Mouse (Mus musculus): ENCODE data around the gene Pdzd4.

- TF ChIP-seq ZNF384 (IDR thresholded peaks at IDR 0.05; ENCODE audit: low read depth, low read length) (no peak), ZC3H11A (IDR thresholded peaks at IDR 0.05; ENCODE audit: borderline replicate concordance, low read depth, low read length) (no peak), CHD2 (IDR thresholded peaks at IDR 0.05; ENCODE audit: low read depth, low read length) (no peak)
These were observed 36.3 kb downstream of the Pdzd4 start for GRCm38 (mm10) chrX:73788501-73788900.

All from ES-E14 (cell line).